Mouse (Mus musculus): ENCODE measurements at regions not wholly inside any gene's neighbourhood (a gene's known extent, or its start where the extent isn't known, plus 50 kb on each side); places are given as distances from the start of the nearest gene placed in this dataset.
A peak's percentile ranks its signal among the peaks of the same experiment; 100 is the strongest.

DNA sequence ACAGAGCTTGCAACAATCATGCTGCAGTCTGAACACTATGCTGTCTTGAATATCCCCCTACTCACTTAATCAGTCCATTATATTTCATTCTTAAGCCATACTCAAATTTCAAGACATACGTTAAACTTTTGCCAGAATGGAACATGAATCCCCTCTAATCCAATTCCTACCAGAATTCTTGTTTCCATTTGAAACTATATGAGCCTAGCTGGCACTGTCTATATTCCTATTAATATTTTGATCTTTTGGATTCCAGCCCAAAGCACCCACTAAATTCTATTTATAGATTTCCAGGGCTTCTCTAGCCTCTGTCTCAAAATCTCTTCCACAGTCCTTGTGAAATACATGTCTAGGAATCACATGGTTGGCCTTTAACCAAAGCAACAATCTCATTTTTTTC lies 528.9 kb upstream of the Id2 start:
- no peak for ATAC-seq (replicated peaks; ENCODE audit: poor library complexity)

DNA sequence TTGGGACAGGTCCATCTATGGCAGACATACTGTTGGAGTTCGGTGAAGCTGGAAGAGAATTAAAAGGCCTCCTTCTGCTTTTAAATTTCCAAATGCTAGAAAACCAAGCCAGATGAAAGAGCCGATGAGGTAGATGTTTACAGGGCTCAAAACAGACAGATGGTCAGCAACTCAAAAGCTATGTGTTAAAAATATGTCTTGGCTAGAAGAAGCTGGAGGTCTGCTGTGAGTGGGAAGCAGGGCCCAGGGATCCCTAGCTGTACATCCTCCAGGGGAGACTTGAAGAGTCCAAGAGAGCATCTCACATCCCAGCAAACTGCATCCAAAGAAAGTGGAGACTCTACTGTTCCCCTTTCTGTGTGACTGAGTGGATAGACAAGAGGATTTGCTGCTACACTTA lies 526.5 kb upstream of the Id2 start:
- ATAC-seq (replicated peaks; ENCODE audit: poor library complexity): no peak

DNA sequence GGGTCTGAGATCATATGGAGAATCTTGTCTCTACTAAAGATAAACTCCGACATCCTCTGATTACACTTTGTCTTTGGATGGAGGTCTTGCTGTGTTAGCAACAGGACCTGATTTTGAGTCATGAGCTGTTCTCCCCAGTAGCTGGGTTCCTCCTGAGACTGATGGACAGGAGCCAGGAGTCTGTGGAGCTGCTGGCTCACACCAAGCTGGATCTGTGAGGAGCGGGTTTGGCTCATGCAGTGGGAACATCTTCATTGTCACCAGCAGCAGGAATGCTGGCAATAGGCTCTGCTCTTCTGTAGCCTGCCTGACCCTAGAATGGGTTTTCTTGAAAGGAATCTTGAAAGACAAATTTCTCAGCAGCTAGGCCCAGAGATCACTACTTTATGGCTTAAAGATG lies 524.2 kb upstream of the Id2 start:
- no peak for ATAC-seq (replicated peaks; ENCODE audit: poor library complexity)

DNA sequence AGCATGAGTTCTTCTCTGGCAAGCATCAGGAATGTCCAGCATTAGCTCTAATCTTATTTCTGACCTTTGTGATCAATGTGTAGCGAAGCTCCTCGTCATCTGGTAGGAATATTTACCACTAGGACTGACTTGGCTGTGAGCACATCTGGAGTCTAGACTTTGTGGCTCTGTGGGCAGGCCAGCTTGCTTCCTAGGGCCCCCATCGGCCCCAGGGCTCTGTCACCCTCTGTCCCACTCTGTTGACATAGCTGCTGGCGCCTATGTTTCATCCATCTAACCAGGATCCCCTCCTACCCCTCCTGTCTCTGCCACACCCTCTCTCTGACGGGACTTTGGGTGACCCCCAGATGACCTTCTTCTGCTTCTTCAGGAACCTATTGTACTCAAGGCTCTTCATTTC lies 520.6 kb upstream of the Id2 start:
- no peak for ATAC-seq (replicated peaks; ENCODE audit: poor library complexity)

DNA sequence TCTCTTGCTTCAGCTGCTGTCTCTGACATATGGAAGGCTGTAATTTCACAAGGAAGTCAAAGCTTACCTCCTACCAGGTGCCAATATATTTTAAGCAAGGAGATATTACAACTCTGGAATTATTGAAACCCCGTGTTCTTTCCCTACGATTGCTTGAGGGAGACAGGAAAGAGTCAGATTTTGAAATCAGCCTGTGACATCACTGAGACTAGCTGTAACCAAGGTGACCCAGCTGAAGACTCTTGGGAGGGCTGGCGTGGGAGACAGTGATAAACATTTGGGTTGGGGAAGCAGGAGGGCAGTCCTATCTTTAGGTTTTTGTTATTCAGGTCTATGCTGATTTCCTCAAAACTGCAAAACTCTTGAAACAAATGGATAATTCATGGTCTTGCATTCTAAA lies 518.4 kb upstream of the Id2 start:
- ATAC-seq (replicated peaks; ENCODE audit: poor library complexity): no peak

DNA sequence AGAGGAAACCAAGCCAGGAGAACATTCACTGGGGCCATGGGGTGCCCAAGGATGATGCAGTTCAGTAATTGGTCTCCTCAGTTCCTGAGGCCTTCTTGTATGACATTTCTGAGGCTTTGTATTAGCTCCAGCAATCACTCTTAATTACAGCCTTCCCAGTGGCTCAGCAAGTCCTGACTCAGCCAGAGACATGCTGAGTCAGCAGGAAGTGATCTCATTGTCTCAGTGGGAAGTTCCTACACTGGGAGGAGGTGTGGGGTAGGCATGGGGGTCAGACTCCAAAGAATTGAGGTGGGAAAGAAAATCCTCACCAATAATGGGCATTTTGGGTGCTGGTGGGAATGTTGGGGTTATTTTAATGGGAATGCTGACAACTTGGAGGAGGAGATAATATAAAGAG lies 516.5 kb upstream of the Id2 start:
- no peak for ATAC-seq (replicated peaks; ENCODE audit: poor library complexity)

DNA sequence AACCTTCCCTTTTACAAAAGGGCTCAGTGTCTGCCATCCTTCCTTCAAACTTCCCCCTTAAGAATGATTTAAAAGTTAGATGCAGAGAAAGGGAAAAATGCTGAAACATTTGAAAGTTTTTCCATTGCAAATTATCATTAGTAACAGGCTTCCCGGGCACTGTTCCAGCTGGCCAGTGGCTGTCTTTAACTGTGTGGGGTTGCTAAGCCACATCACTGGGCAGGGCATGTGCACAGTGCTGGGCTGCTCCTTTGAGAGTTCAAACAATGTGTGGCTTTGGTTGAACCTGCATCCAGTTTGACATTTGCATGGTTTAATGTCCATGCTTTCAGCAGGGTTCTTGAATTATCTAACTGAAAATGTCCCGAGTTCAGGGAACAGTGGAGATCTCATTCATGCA lies 512.1 kb upstream of the Id2 start:
- ATAC-seq (replicated peaks; ENCODE audit: poor library complexity): no peak

DNA sequence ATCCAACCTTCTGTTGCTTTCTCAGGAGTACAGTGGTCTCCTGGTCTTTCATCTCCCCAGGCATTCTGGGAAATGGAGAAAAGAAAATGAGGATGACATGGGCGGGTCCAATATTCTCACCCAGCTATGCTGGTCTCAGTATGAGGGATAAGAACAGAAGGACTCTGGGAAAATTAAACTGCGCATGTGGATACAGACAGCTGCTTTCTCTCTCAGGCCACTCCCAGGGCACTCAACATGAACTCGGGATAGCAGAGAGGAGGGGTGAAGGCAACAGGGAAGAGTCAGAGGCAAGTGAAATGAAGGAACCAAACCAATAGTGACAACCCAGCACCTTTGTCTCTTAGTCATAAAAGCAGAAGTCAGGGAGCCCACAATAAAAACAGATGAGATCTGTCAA lies 508.5 kb upstream of the Id2 start:
- no peak for ATAC-seq (replicated peaks; ENCODE audit: poor library complexity)

DNA sequence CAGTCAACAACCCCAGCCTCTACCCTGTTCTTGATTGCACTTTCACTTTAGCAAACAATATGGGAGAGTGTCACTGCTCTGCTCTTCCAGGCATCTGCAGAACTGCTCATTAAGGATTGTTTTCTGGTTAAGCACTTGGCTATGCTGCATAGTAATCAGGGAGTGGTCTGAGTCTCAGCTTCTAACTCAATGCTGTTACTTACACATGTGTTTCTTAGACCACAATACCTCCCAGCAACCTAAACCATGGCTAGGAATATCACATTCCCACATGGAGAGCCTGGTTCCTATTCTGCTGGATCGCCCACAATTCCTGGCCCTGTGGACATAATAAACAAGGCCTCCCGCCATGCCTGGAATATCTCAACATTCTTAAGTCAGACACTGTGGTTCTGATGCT lies 493.3 kb upstream of the Id2 start:
- no peak for ATAC-seq (replicated peaks; ENCODE audit: poor library complexity)

DNA sequence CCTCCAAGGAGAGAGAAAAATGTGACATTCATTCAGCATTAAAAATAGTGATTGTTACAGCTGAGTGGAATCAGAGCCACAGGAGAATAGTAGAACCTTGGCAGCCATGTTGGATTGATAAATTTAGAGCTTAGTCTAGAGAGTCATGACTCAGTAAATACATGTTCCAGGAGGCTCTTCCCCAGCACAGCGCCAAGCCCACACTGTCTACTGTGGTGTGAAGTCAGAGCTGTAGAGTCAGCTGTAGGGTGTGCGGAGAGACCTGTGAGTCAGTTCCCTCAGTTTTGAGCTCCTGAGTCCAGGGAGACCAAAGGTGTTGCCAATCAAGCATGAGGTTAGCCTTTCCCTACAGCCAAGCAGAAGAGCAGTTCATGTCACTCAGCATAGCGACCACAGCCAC lies 488.8 kb upstream of the Id2 start:
- ATAC-seq (replicated peaks; ENCODE audit: poor library complexity): no peak

DNA sequence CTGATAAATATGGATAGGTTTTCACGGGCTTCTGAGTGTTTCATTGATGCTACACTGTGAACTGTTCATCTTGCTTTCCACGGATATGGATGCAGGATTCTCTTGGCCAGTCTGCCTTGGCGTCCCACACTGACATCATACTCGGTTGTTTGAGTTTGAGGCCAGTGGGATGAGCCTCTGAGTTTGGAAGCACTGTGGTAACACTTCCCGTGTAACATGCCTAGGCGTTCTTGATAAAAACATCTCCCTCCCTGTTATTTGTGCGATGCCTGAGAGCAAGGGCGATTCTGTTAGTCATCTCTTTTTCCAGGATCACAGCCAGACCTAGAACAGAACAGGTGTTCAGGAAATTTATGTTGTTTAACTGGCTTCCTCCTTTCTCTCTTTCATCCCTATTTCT lies 482.5 kb upstream of the Id2 start:
- no peak for ATAC-seq (replicated peaks; ENCODE audit: poor library complexity)

DNA sequence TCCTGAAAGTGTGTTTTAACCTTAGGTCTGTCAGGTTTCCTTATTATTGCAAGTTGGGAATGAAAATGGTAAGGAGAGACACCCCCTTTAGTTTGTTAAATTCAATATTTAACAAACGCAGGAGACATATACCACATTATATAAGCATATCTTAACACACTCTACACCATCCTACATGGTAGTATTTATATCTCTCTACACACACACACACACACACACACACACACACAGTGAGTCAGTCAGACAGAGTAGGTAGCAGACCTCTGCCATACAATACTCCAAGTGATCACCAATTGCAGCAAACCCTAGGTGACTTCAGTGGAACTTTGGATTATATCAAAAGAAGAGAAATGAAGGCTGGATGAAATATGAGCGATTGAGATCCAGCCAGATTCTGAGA lies 468.2 kb upstream of the Id2 start:
- ATAC-seq (replicated peaks; ENCODE audit: poor library complexity): no peak

DNA sequence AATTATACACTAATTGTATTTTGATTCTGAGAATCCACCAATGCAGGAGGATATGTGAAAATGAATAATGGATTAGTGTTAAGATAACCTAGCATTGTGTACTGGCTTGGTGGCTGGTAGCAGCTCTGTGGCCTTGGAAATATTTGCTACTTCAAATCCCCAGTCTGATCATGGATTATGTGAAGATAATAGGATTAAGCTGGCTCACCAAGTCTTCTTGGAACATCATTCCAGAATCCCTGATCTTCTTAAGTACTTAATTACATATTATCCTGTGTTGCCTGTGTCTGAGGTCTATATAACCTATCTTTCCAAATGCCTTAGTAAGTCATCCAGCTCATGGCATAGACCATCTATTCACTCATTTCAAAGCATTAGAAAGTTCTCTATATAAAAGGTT lies 462.7 kb upstream of the Id2 start:
- ATAC-seq (replicated peaks; ENCODE audit: poor library complexity): no peak

DNA sequence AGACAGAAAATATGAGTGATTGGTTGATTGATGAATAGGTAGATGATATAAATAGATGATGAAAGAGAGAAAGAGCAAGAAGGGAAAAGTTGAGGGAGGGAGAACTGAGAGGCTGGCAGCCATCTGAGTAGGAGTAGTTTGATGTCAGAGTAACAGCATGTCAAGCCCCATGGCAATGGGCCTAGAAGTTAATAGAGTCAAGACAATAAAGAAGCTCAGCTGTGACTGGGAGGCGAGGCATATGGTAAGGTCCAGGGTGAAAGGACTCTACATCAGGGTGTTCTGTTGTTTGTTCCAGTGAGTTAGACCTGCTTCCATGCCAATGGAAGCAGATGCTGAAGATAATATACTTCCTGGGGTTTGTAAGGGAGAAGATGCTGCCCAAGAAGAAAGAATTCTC lies 456.7 kb upstream of the Id2 start:
- ATAC-seq (replicated peaks; ENCODE audit: poor library complexity): no peak

DNA sequence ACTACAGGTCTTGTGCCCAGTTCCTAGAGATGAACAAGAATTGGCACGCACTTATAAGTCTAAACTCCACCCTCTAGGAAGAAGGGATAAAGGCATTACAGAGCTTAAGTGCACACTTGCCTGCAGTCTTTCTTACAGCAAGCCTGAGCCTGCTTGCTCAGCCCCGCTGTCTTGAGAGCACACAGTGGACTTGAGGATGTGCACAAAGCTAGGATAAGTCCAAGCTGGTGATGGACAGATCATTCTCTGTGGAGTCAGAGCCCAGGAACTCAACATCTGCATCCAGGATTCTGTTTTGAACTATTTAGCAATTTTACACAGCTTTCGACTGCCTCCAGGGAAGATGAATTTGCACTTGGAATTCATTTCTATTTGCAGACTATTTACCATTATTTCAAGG lies 452.8 kb upstream of the Id2 start:
- no peak for ATAC-seq (replicated peaks; ENCODE audit: poor library complexity)

DNA sequence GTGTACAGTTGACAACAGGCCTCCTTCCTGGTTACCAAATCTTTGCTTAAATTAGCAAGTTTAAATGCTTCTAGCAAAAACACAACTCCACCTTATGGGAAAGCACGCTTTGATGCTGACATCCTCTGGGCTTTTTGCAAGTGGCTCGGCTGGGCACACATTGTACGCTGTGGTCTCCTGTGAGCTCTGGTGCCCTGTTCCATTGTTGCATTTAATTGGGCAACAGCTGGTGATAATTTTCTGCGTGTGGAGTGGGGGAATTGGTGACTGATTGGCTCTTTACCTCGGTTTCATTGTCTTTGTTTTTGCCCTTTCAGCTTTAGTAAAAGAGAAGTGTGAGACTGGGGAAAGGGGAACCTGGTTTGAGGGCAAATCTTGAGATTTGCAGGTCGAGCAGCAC lies 447.3 kb upstream of the Id2 start:
- ATAC-seq (replicated peaks; ENCODE audit: poor library complexity): no peak

DNA sequence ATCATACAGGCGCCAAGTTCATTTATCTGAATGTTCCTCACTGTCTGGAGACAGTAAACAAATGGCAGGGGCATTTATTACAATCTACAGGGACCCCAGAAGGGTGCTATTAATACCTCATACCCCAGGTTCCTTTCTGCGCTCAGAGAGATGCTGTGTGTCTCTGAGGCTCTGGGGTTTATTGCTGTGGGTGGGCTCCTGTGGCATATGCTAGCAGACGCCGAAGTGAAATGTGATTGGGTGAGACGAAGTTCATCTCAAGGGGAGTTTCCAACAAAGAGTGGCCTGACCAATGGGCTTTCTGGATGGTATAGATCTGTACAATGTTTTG lies 437.6 kb upstream of the Id2 start:
- ATAC-seq (replicated peaks; ENCODE audit: poor library complexity): no peak

DNA sequence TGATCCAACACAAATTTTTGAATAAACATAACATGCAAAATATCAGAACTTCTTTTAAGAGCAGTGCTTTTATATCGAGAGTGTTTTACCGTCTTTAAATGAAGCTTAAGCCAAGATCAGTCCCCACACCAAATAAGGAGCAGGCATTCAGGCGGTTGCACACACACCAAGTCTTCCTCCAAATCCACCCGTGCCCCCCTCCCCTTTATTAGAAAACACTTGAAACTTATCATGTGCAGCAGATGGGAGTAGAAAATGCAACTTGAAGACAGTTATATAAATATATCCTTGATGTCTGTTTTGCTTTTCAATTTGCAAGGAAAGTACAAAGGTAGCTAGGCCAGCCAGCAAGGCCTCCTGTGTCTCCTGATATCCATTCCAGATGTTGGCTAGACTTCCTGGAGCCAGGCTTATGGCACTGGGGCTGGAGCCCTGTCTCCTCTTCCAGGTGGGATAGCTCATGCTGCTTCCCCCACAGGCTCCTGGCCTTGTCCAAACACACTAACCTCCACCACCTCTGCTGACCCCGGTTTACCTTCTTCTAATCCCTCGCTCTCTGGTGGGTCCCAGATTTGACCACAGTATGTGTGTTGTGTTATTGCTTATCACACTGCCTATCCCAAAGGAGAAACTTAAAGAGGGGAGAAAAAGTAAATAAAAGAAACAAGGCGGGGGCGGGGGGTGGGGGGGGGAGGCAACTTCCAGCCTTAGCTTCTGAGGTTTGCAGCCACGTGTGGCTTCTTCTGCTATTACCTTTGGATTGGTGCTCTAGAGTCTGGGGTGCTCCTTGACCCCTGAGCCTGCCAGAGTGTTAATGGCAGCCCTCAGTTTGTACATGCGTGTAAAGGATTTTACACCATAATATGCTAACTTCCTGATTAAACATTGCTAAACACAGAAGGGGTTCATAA lies 437.0 kb upstream of the Id2 start:
- ATAC-seq (replicated peaks; ENCODE audit: poor library complexity): no peak

DNA sequence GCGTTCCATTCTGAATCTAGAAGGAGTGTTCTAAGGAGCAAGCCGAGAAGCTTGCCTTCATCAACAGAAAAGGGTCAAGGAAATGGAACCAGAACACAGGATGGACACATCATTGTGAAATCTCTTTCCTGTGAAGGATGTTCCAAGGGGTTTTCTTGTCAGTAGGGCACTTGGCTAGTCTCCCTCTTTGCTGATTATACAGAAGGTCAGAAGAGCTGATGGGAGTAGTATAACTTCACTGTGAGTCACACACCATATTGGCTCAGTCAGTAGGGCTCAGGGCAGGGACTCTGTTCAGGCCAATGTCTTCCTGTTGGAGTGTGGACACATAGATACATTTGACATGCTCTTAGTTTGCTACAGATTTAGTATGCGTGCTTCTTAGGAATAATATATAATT lies 433.5 kb upstream of the Id2 start:
- ATAC-seq (replicated peaks; ENCODE audit: poor library complexity): no peak

DNA sequence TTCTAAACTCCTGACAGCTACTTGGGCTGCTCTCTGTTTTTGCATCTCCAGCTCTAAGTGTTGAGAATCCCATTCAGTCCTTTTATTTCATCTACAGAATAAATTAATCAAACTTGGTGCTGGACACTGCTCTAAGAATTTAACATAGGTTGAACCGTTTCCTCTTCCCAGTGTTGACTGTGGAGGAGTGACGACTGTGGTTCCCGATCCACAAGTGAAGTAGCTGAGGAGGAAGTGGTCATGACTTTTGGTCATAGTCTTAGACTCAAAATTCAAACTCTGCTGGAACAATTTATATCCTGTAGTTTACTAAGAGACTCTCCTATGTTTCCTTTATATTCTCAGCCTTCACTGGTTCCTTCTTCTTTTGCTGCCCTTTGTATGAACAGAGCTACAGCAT lies 432.6 kb upstream of the Id2 start:
- ATAC-seq (replicated peaks; ENCODE audit: poor library complexity): 0 out of 2 replicates have a peak, but pooled peaks have one; percentile 29

DNA sequence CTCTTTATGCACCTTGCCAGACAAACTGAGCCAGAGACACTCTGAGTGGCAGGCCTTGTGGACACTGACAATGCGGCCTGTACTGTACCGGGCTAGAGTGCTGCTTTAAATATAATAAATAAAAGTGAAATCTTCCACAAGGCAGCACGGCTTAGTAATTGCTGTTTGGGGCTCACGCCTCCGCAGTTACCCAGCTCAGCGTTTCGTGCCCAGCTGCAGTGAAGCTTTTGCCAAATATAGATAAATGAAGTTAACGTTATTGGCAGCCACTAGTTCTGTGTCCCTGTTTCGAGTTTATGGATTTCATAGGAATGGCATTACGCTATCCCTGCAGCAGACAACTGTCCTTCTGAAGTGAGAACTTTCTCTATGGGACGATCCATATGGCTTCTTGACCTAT lies 429.7 kb upstream of the Id2 start:
- no peak for ATAC-seq (replicated peaks; ENCODE audit: poor library complexity)

DNA sequence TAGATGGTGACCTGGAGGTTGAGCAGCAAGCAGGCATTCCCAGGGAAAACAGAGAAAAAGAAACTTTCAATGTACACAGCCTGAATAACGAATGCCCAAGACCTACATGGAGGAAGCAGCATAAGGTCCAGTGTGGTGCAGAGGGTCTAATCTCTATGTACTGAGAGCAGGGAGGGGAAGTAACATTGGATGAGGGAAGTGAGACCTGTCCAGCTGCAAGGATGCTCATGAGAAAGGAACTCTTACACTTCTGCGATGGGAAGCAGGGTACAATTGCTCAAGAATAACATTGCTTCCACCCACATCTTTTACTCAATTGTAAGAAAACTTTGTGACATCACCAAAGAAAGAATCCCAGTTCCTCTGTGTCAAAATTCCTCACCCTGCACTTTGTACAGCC lies 419.8 kb upstream of the Id2 start:
- peak; percentile 99 for ATAC-seq (replicated peaks; ENCODE audit: poor library complexity)

DNA sequence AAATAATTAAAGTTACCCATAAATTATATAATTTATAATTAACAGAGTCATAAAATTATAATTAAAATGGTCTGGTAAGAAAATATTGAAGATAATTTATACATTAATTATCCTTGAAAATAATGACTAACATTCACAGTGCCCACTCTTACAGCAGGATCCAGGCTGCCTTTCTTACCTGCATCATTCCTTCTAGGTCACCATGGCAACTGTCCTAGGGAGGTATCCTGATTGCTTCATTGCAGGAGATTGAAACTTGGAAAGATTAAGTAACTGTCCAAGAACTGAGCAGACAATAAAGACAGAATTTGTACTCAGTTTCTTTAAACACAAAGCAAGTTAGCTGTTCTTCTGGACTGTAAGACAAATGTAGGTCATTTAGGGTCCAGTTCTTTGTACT lies 416.7 kb upstream of the Id2 start:
- ATAC-seq (replicated peaks; ENCODE audit: poor library complexity): no peak
